Mouse (Mus musculus): Measurements from ENCODE around the gene AI413582.
A peak's percentile ranks its signal among the peaks of the same experiment; 100 is the strongest.

The AI413582 gene

GRCm38 (mm10) chr17:27555512-27556172 lies 9.9 kb downstream of the AI413582 start:
- no peak for DNase-seq (ENCODE audit: low spot score in 2 of 2)

GRCm38 (mm10) chr17:27555075-27555511 lies 10.5 kb downstream of the AI413582 start:
- DNase-seq (ENCODE audit: low spot score in 2 of 2) = peak in 1 of 2 experiments; percentile 41

- no peak for DNase-seq (ENCODE audit: low spot score in 2 of 2)
These were observed 11.2 kb downstream of the AI413582 start for GRCm38 (mm10) chr17:27554062-27554960.

- DNase-seq (ENCODE audit: low spot score in 2 of 2) = peak in 1 of 2 experiments; percentile 54
These were observed 13.0 kb downstream of the AI413582 start for GRCm38 (mm10) chr17:27552215-27553201.

GRCm38 (mm10) chr17:27551393-27551940 lies 14.1 kb downstream of the AI413582 start:
- no peak for DNase-seq (ENCODE audit: low spot score in 2 of 2)

- DNase-seq (ENCODE audit: low spot score in 2 of 2) = no peak
These were observed 16.3 kb downstream of the AI413582 start for GRCm38 (mm10) chr17:27549234-27549633.

- DNase-seq (ENCODE audit: low spot score in 2 of 2) = no peak
These were observed 18.2 kb downstream of the AI413582 start for GRCm38 (mm10) chr17:27547253-27547868.

- DNase-seq (ENCODE audit: low spot score in 2 of 2) = no peak
These were observed 18.9 kb downstream of the AI413582 start for GRCm38 (mm10) chr17:27546574-27547085.

GRCm38 (mm10) chr17:27545991-27546390 lies 19.6 kb downstream of the AI413582 start:
- DNase-seq (ENCODE audit: low spot score in 2 of 2) = no peak

- no peak for DNase-seq (ENCODE audit: low spot score in 2 of 2)
These were observed 21.0 kb downstream of the AI413582 start for GRCm38 (mm10) chr17:27544551-27544950.

- DNase-seq (ENCODE audit: low spot score in 2 of 2) = no peak
These were observed 23.6 kb downstream of the AI413582 start for GRCm38 (mm10) chr17:27541984-27542383.

- no peak for DNase-seq (ENCODE audit: low spot score in 2 of 2)
These were observed 24.3 kb downstream of the AI413582 start for GRCm38 (mm10) chr17:27541261-27541660.

- DNase-seq (ENCODE audit: low spot score in 2 of 2) = peak; percentile 95 to 97
These were observed 30.8 kb downstream of the AI413582 start for GRCm38 (mm10) chr17:27534718-27535117.

GRCm38 (mm10) chr17:27533354-27533753 lies 32.2 kb downstream of the AI413582 start:
- DNase-seq (ENCODE audit: low spot score in 2 of 2) = no peak

GRCm38 (mm10) chr17:27532095-27532494 lies 33.5 kb downstream of the AI413582 start:
- DNase-seq (ENCODE audit: low spot score in 2 of 2) = no peak

GRCm38 (mm10) chr17:27528767-27529166 lies 36.8 kb downstream of the AI413582 start:
- no peak for DNase-seq (ENCODE audit: low spot score in 2 of 2)

- no peak for DNase-seq (ENCODE audit: low spot score in 2 of 2)
These were observed 37.5 kb downstream of the AI413582 start for GRCm38 (mm10) chr17:27528030-27528429.

GRCm38 (mm10) chr17:27527188-27527587 lies 38.4 kb downstream of the AI413582 start:
- DNase-seq (ENCODE audit: low spot score in 2 of 2) = no peak

GRCm38 (mm10) chr17:27523121-27523520 lies 42.4 kb downstream of the AI413582 start:
- DNase-seq (ENCODE audit: low spot score in 2 of 2) = no peak

GRCm38 (mm10) chr17:27521303-27521702 lies 44.3 kb downstream of the AI413582 start, which contains the start of gene Grm4:
TSS of gene Grm4 (minus strand) at chr17:27521403.
- DNase-seq (ENCODE audit: low spot score in 2 of 2) = no peak
